Mouse (Mus musculus) lung, postnatal 0 days (tissue): ENCODE measurements around the gene Myo10.

ENCODE experiments used
- CTCF ChIP-seq: IDR thresholded peaks from 2 replicates; pipeline ENCODE4 v1.5.1; 2016; ENCODE audit warnings: antibody characterized with exemption, mild to moderate bottlenecking
- EP300 ChIP-seq: IDR thresholded peaks from 2 replicates; pipeline ENCODE4 v1.6.1; 2016; ENCODE audit warnings: antibody characterized with exemption, mild to moderate bottlenecking, control low read depth

- TF ChIP-seq EP300 (no peak), CTCF (peak; percentile 92)
Measured at GRCm38 (mm10) chr15:25717006-25717405, 94.7 kb downstream of the Myo10 start.
